Mouse (Mus musculus) frontal cortex, adult (tissue): ENCODE data around the gene Olfr1225.
"Not testable (repeated sequence)": the region's sequence is repeated elsewhere in the genome, so short reads cannot be mapped to it uniquely, and the experiment has no call there.

Source experiments
- ATAC-seq: cut with Nextera tagmentation; 2 replicates; pipeline ENCODE4 v1.9.2; 2017; ENCODE audit warnings: mild to moderate bottlenecking, moderate library complexity, mixed read lengths; ENCODE audit not compliant: low TSS enrichment

Olfr1225 gene

GRCm38 (mm10) chr2:89174569-89174968 lies at the start of gene Olfr1225:
Olfr1225 (minus strand) TSS chr2:89174669.
- no peak for ATAC-seq

GRCm38 (mm10) chr2:89199948-89200347 lies 25.5 kb upstream of the Olfr1225 start, which contains the start of gene Olfr1226:
Olfr1226 (minus strand) TSS chr2:89200048.
- no peak for ATAC-seq

- ATAC-seq: no peak
Observed at GRCm38 (mm10) chr2:89196325-89196982, 22.0 kb upstream of the Olfr1225 start.

GRCm38 (mm10) chr2:89164711-89165110 lies 9.8 kb downstream of the Olfr1225 start:
- ATAC-seq: not testable (repeated sequence)

GRCm38 (mm10) chr2:89163991-89164390 lies 10.5 kb downstream of the Olfr1225 start, which contains the start of gene Olfr1224-ps1:
Olfr1224-ps1 (minus strand) TSS chr2:89164091.
- not testable (repeated sequence) for ATAC-seq

- no peak for ATAC-seq
Observed at GRCm38 (mm10) chr2:89151460-89151859, 23.0 kb downstream of the Olfr1225 start, which contains the start of gene Olfr1223. Olfr1223 (minus strand) TSS chr2:89151560.

GRCm38 (mm10) chr2:89132954-89133353 lies 41.5 kb downstream of the Olfr1225 start, which contains the start of gene Olfr1222:
Olfr1222 (minus strand) TSS chr2:89133054.
- ATAC-seq: no peak
